Mouse (Mus musculus): ENCODE results near the gene Fam72a. TPM values are rescaled to one million over a fixed set of nuclear protein-coding genes. Genes with fewer than 3 reads are reported as not detected.

Gene Fam72a
- 0.05 TPM in 1 of 2 replicates, not detected in the other for polyA plus RNA-seq (2012; rRNA removed)

GRCm38 (mm10) chr1:131527281-131528080, at the start of gene Fam72a, which contains the start of gene Srgap2:
Gene Fam72a (plus strand): TSS chr1:131527903.
Gene Srgap2 (minus strand): TSS chr1:131527352.

Other genes with a start within 250 kb of the Fam72a start
- gene Ikbke, start 248.3 kb upstream of the Fam72a start, polyA plus RNA-seq (2012; rRNA removed): 5.3 TPM in 2 replicates
- gene Srgap2, start 551 bp upstream of the Fam72a start, polyA plus RNA-seq (2012; rRNA removed): 4.8 and 7.1 TPM in 2 replicates
- 0.12 and 0.26 TPM in 2 replicates for gene Avpr1b, start 71.3 kb downstream of the Fam72a start, polyA plus RNA-seq (2012; rRNA removed)
- gene Ctse, start 110.4 kb downstream of the Fam72a start, polyA plus RNA-seq (2012; rRNA removed): 751 and 829 TPM in 2 replicates
- gene Rab7b, start 160.8 kb downstream of the Fam72a start, polyA plus RNA-seq (2012; rRNA removed): 1.4 and 2.0 TPM in 2 replicates
- 35.1 and 36.0 TPM in 2 replicates for gene Slc26a9, start 216.1 kb downstream of the Fam72a start, polyA plus RNA-seq (2012; rRNA removed)